Mouse (Mus musculus) liver, postnatal 0 days (tissue): ENCODE data around the gene Lmbr1.

Source experiments
- CTCF ChIP-seq: sonication (generic); IDR thresholded peaks from 2 replicates; pipeline ENCODE4 v1.5.1; 2016; ENCODE audit warnings: antibody characterized with exemption, low read depth
- EP300 ChIP-seq: IDR thresholded peaks from 2 replicates; pipeline ENCODE4 v1.6.1; 2016; ENCODE audit warnings: antibody characterized with exemption, low read depth, mild to moderate bottlenecking

DNA sequence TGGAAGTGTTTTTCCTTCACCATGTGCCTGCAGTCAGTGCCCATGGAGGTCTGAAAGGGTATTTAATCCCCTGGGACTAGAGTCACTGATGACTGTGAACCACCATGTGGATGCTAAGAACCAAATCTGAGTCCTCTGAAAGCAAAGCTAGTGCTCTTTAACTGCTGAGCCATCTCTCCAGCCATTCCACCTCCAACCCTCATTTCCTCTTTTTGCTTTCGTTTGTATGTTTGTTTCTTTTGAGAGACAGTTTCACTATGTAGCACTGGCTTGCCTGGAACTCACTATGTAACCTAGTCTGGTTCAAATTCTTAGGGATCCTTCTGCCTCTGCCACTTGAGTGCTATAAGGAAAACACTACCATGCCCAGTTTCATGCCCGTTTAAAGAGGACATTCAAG lies 147.7 kb downstream of the Lmbr1 start:
- no peak for TF ChIP-seq CTCF
- no peak for TF ChIP-seq EP300
